Mouse (Mus musculus): ENCODE results near the gene Pde4d. TPM values are rescaled to one million over a fixed set of nuclear protein-coding genes. Genes with fewer than 3 reads are reported as not detected.

Gene Pde4d
- polyA plus RNA-seq, 1 experiment: not detected

DNA sequence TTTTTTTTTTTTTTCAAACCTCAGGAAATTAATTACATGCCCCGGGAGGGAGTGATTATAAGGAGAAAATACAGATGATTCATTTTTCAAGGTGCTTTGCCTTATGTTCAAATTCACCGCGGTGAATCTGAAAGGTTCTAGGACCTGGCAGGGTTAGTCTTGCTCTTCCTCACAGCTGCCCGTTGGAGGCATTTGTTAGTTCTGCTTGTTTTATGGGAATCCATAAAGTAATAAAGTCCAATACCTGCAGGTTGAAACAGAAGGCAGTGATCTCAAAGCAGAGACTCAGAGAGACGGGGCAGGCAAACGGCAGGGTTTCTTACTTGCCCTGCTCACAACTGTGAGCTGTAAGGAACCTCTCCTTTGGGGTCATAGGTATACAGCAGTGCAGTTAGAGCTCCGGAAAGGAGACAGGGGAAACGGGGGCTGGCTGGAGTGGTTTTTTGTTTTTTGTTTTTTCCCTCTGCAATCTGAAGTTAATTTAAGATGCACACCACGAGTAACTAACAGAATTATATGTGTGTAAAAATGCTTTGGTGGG, 49.1 kb downstream of the Pde4d start:
- TF ChIP-seq CTCF (IDR thresholded peaks at IDR 0.05; ENCODE audit: insufficient read depth, low read depth, low read length) (no peak), POLR2A (IDR thresholded peaks at IDR 0.05; ENCODE audit: insufficient read depth, low read depth, low read length) (no peak)
- no peak overlapping the region for H3K27ac ChIP-seq (ENCODE audit: insufficient read depth, low read depth, low read length)
- H3K4me3 ChIP-seq (ENCODE audit: insufficient read depth, low read depth, low read length): no peak overlapping the region
- 51% methylated on average over 9 of the region's 9 CpGs for WGBS
- no peaks in the 10 kb centered on the region for H3K4me1 ChIP-seq (ENCODE audit: control insufficient read depth, insufficient read depth, low read length)

DNA sequence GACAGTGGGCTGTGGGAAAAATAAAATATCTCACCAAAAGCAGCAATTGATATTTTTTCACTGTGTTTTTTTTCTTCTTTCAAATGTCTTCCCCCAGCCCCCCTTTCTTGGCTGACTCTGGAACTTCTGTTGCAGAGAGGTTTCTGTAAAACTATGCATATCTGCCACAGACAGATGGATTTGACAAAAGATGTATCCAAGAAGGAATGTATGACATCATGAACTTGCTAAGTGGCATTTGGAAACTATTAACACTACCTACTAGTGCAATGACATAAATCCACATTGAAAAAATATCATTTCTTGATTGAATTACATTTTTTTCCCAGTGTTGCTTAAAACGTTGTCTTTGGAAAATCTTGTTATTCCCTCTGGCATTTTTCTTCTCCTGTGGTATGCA, 51.6 kb downstream of the Pde4d start:
- Histone ChIP-seq H3K4me1 (ENCODE audit: control insufficient read depth, insufficient read depth, low read length) (no peaks in the 10 kb centered on the region), H3K4me3 (ENCODE audit: insufficient read depth, low read depth, low read length) (no peak overlapping the region), H3K27ac (ENCODE audit: insufficient read depth, low read depth, low read length) (no peak overlapping the region)
- TF ChIP-seq CTCF (IDR thresholded peaks at IDR 0.05; ENCODE audit: insufficient read depth, low read depth, low read length) (no peak), POLR2A (IDR thresholded peaks at IDR 0.05; ENCODE audit: insufficient read depth, low read depth, low read length) (no peak)
- 63% methylated on average over 1 of the region's 1 CpGs for WGBS

DNA sequence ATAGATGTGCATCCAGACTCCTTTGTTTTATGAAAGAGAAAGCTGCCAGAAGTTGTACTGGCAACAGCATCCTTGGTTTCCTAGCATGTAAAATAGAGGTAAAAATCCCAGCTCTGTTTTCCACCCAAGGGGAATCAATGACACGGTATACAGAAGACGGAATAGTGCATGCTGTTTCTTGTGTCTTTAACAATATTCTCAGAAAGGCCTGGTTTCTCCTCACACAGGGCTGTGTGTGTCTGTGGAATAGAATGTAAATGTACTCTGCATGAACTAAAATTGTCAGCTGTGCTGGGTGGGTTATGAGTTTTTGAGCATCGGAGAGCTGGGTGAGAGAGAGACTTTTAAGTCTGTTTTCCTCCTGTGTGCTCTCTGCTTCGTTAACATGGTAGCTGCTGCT, 74.8 kb downstream of the Pde4d start:
- Histone ChIP-seq H3K4me3 (ENCODE audit: insufficient read depth, low read depth, low read length) (no peak overlapping the region), H3K4me1 (ENCODE audit: control insufficient read depth, insufficient read depth, low read length) (no peaks in the 10 kb centered on the region), H3K27ac (ENCODE audit: insufficient read depth, low read depth, low read length) (no peak overlapping the region)
- 84% methylated on average over 4 of the region's 4 CpGs for WGBS
- TF ChIP-seq POLR2A (IDR thresholded peaks at IDR 0.05; ENCODE audit: insufficient read depth, low read depth, low read length): no peak
- TF ChIP-seq CTCF (IDR thresholded peaks at IDR 0.05; ENCODE audit: insufficient read depth, low read depth, low read length): no peak

- H3K27ac ChIP-seq (ENCODE audit: insufficient read depth, low read depth, low read length): no peak overlapping the region
- TF ChIP-seq CTCF (IDR thresholded peaks at IDR 0.05; ENCODE audit: insufficient read depth, low read depth, low read length) (no peak), POLR2A (IDR thresholded peaks at IDR 0.05; ENCODE audit: insufficient read depth, low read depth, low read length) (no peak)
- 79% methylated on average over 6 of the region's 6 CpGs for WGBS
- H3K4me3 ChIP-seq (ENCODE audit: insufficient read depth, low read depth, low read length): no peak overlapping the region
- no peaks in the 10 kb centered on the region for H3K4me1 ChIP-seq (ENCODE audit: control insufficient read depth, insufficient read depth, low read length)
These were observed 75.2 kb downstream of the Pde4d start for GRCm38 (mm10) chr13:108524969-108525368.

DNA sequence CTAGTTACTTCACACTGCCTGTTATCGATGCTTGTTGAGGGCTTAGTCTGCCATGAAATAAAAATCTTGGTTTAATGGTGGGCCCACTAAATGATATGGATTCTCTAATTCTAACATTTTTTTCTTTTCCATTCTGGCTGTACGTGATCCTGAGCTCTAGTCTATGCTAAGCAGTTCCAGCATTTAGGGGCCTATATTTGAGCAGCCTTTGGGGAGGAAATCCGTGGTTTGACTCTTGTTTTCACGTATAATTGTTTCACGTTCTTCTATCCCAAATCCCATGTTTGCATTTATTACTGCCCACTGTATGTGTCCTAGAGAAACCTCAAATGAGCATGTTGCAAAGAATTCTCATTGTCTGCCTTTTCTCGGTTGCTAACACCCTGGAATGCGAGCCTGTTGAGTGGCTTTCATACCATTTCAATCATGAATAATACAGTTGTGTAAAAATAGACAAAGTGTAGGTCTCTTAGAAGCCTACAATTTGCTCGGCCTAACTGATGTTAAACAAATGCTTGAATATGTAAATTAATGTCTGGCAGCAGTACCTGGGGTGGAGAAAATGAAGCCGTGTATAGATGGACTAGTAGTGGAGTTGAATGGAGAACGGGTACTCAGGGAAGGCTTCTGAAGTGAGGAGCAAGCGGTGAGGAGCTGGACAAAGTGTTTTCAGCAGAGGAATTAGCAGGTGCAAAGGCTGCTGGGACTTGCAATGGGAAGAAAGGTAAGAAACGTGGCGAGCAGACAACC, 76.7 kb downstream of the Pde4d start:
- TF ChIP-seq POLR2A (IDR thresholded peaks at IDR 0.05; ENCODE audit: insufficient read depth, low read depth, low read length) (no peak), CTCF (IDR thresholded peaks at IDR 0.05; ENCODE audit: insufficient read depth, low read depth, low read length) (no peak)
- no peak overlapping the region for H3K27ac ChIP-seq (ENCODE audit: insufficient read depth, low read depth, low read length)
- H3K4me1 ChIP-seq (ENCODE audit: control insufficient read depth, insufficient read depth, low read length): no peaks in the 10 kb centered on the region
- 67% methylated on average over 13 of the region's 13 CpGs for WGBS
- H3K4me3 ChIP-seq (ENCODE audit: insufficient read depth, low read depth, low read length): no peak overlapping the region

GRCm38 (mm10) chr13:108527090-108527770, 77.5 kb downstream of the Pde4d start:
- 84% methylated on average over 7 of the region's 7 CpGs for WGBS
- Histone ChIP-seq H3K27ac (ENCODE audit: insufficient read depth, low read depth, low read length) (no peak overlapping the region), H3K4me3 (ENCODE audit: insufficient read depth, low read depth, low read length) (no peak overlapping the region), H3K4me1 (ENCODE audit: control insufficient read depth, insufficient read depth, low read length) (no peaks in the 10 kb centered on the region)
- TF ChIP-seq POLR2A (IDR thresholded peaks at IDR 0.05; ENCODE audit: insufficient read depth, low read depth, low read length) (no peak), CTCF (IDR thresholded peaks at IDR 0.05; ENCODE audit: insufficient read depth, low read depth, low read length) (no peak)

DNA sequence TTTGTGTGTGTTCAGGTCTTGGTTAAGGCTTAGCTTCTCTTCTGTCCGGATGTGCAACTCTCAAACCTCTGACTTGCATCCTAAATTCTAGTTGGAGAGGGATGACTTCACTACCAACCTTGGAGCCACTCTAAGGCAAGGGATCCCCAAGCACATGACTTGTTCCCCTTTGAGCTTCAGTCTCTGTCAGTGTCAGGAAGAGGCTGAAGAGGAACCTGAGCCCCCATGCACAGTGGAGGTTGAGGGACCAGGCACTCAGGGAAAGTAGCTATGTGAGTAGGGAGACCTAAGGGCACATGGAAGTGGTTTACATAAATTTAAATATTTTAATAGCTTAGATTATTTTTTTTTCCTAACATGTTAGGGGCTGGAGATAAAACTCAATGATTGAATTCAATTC, 78.6 kb downstream of the Pde4d start:
- TF ChIP-seq CTCF (IDR thresholded peaks at IDR 0.05; ENCODE audit: insufficient read depth, low read depth, low read length) (no peak), POLR2A (IDR thresholded peaks at IDR 0.05; ENCODE audit: insufficient read depth, low read depth, low read length) (no peak)
- WGBS: 93% methylated on average over 1 of the region's 1 CpGs
- H3K27ac ChIP-seq (ENCODE audit: insufficient read depth, low read depth, low read length): no peak overlapping the region
- H3K4me1 ChIP-seq (ENCODE audit: control insufficient read depth, insufficient read depth, low read length): no peaks in the 10 kb centered on the region
- no peak overlapping the region for H3K4me3 ChIP-seq (ENCODE audit: insufficient read depth, low read depth, low read length)

GRCm38 (mm10) chr13:108532875-108533274, 83.1 kb downstream of the Pde4d start:
- no peak overlapping the region for H3K27ac ChIP-seq (ENCODE audit: insufficient read depth, low read depth, low read length)
- H3K4me1 ChIP-seq (ENCODE audit: control insufficient read depth, insufficient read depth, low read length): no peaks in the 10 kb centered on the region
- TF ChIP-seq CTCF (IDR thresholded peaks at IDR 0.05; ENCODE audit: insufficient read depth, low read depth, low read length) (no peak), POLR2A (IDR thresholded peaks at IDR 0.05; ENCODE audit: insufficient read depth, low read depth, low read length) (no peak)
- no peak overlapping the region for H3K4me3 ChIP-seq (ENCODE audit: insufficient read depth, low read depth, low read length)
- WGBS: 97% methylated on average over 1 of the region's 1 CpGs

DNA sequence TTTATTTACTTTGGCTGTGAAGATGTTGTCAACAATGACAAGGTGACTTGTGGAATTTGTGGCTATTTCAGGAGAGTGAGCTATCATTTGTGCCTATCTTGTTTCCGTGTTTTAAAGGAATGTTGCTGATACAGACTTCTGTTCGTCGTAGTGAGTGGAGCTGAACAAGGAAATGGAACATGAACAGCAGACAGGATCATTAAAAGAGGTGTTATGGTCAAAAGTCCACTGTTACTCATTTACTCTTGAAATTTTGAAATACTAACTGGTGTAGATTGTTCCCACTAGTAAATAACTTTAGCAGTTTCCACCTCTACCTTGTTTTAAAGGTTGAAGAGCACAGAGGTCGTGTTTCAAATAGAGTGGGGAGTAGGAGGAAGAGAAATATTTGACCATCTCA, 86.7 kb downstream of the Pde4d start:
- Histone ChIP-seq H3K4me3 (ENCODE audit: insufficient read depth, low read depth, low read length) (no peak overlapping the region), H3K4me1 (ENCODE audit: control insufficient read depth, insufficient read depth, low read length) (no peaks in the 10 kb centered on the region), H3K27ac (ENCODE audit: insufficient read depth, low read depth, low read length) (no peak overlapping the region)
- no peak for TF ChIP-seq POLR2A (IDR thresholded peaks at IDR 0.05; ENCODE audit: insufficient read depth, low read depth, low read length)
- TF ChIP-seq CTCF (IDR thresholded peaks at IDR 0.05; ENCODE audit: insufficient read depth, low read depth, low read length): no peak
- WGBS: 84% methylated on average over 4 of the region's 4 CpGs
